In the genomic region with DNA sequence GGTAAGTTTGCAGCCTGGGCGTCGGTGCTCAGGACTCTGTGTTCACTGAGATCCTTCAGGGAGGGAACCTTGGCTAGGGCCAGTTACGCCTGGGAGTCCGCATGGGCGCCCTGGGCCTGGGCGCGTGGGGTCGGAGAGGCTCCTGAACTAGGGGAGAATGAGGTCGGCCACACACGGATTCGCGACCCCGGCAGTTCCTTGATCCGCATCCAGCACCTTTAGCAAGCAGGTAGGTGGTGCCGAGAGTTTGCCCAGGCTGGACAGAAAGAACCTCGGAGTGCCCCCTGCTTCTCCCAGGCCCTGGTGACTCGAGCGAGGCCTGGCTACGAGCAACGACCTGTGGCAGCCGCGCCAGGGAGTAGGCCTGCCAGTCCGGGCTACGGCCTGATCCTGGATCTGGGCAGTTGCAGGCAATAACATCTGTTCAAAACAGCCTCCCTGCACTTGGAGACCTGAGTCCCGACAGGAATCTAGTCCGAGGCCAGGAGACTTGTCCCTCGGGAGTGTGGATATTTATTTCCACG, we compare ENCODE assay signal across 7 mouse cellular contexts. TPM values are rescaled to one million over a fixed set of nuclear protein-coding genes. Genes with fewer than 3 reads are reported as not detected.
DNase-seq lines count a peak whose midpoint lies in the region; ATAC-seq and TF ChIP-seq lines count a peak whose summit lies in the region.

No protein-coding gene starts in this region.

- peaks cover 3% of the 10 kb centered on the region; the same call in 1 of the 2 replicates for H3K4me1 ChIP-seq in neural tube, embryonic 11.5 days (ENCODE audit: control insufficient read depth, insufficient read depth, low read length)
- H3K4me1 ChIP-seq in embryonic fibroblast, embryonic 13.5 days (ENCODE audit: control insufficient read depth, insufficient read depth, low read length) = peaks cover 9% of the 10 kb centered on the region
- H3K4me1 ChIP-seq in intestine, embryonic 15.5 days (replicated peaks) = peaks cover 19% of the 10 kb centered on the region; the same call in 1 of the 2 replicates
- H3K4me1 ChIP-seq in midbrain, embryonic 11.5 days (ENCODE audit: control insufficient read depth, insufficient read depth, low read length) = peaks cover 10% of the 10 kb centered on the region

- ATAC-seq in neural tube, embryonic 11.5 days (ENCODE audit: insufficient read depth, low FRiP score, low TSS enrichment) = 0 out of 2 replicates have a peak, but pooled peaks have one; percentile 11
- peak; percentile 57 for ATAC-seq in intestine, embryonic 15.5 days
- ATAC-seq in midbrain, embryonic 11.5 days (ENCODE audit: low FRiP score) = peak; percentile 28

- no peak for TF ChIP-seq CTCF in embryonic fibroblast, embryonic 13.5 days (IDR thresholded peaks at IDR 0.05; ENCODE audit: borderline replicate concordance, insufficient read depth, low read length)

- no peaks in the 10 kb centered on the region for H3K9me3 ChIP-seq in neural tube, embryonic 11.5 days (ENCODE audit: control insufficient read depth, low read length)
- H3K9me3 ChIP-seq in intestine, embryonic 15.5 days = no peaks in the 10 kb centered on the region
- H3K9me3 ChIP-seq in midbrain, embryonic 11.5 days (ENCODE audit: control insufficient read depth, low read length) = no peaks in the 10 kb centered on the region

- H3K9ac ChIP-seq in neural tube, embryonic 11.5 days (ENCODE audit: low read length) = peak overlapping the region; percentile 65
- peak overlapping the region; percentile 81 for H3K9ac ChIP-seq in intestine, embryonic 15.5 days
- peak overlapping the region; percentile 60 for H3K9ac ChIP-seq in midbrain, embryonic 11.5 days (ENCODE audit: low read length)

- peak overlapping the region; percentile 53 for H3K4me3 ChIP-seq in neural tube, embryonic 11.5 days (ENCODE audit: low read depth, low read length)
- H3K4me3 ChIP-seq in embryonic fibroblast, embryonic 13.5 days (ENCODE audit: insufficient read depth, low read length) = peak overlapping the region; percentile 75
- H3K4me3 ChIP-seq in intestine, embryonic 15.5 days (replicated peaks) = peak overlapping the region; percentile 68
- H3K4me3 ChIP-seq in midbrain, embryonic 11.5 days (ENCODE audit: low read depth, low read length) = peak overlapping the region; percentile 58

- peak overlapping the region; percentile 93 for H3K4me2 ChIP-seq in neural tube, embryonic 11.5 days (ENCODE audit: low read depth)
- peak overlapping the region; percentile 90 for H3K4me2 ChIP-seq in intestine, embryonic 15.5 days (replicated peaks)
- H3K4me2 ChIP-seq in midbrain, embryonic 11.5 days = peak overlapping the region; percentile 77

- no peaks in the 10 kb centered on the region for H3K36me3 ChIP-seq in neural tube, embryonic 11.5 days (ENCODE audit: control insufficient read depth, insufficient read depth, low read length)
- H3K36me3 ChIP-seq in intestine, embryonic 15.5 days = no peaks in the 10 kb centered on the region
- H3K36me3 ChIP-seq in midbrain, embryonic 11.5 days (ENCODE audit: control insufficient read depth, insufficient read depth, low read length) = no peaks in the 10 kb centered on the region

- DNase-seq in neural tube, embryonic 11.5 days (ENCODE audit: low spot score) = no peak
- no peak for DNase-seq in neural tube, embryonic 10.5 days (ENCODE audit: extremely low spot score, low spot score)
- DNase-seq in midbrain, embryonic 11.5 days (ENCODE audit: low spot score, missing footprints) = no peak
- DNase-seq in cerebellum, postnatal 14 days = no peak
- DNase-seq in layer of hippocampus, adult 9-10 months (ENCODE audit: low spot score) = no peak

- no peaks in the 10 kb centered on the region for H3K27me3 ChIP-seq in neural tube, embryonic 11.5 days (ENCODE audit: control insufficient read depth, insufficient read depth, low read length)
- no peaks in the 10 kb centered on the region for H3K27me3 ChIP-seq in intestine, embryonic 15.5 days (replicated peaks)
- H3K27me3 ChIP-seq in midbrain, embryonic 11.5 days (ENCODE audit: control insufficient read depth, insufficient read depth, low read length) = no peaks in the 10 kb centered on the region

- H3K27ac ChIP-seq in neural tube, embryonic 11.5 days (ENCODE audit: low read depth, low read length) = no peak overlapping the region
- H3K27ac ChIP-seq in embryonic fibroblast, embryonic 13.5 days (ENCODE audit: insufficient read depth, low read length) = no peak overlapping the region
- H3K27ac ChIP-seq in intestine, embryonic 15.5 days = peak overlapping the region; percentile 71
- no peak overlapping the region for H3K27ac ChIP-seq in midbrain, embryonic 11.5 days (ENCODE audit: low read depth, low read length)

- no peak for TF ChIP-seq POLR2A in embryonic fibroblast, embryonic 13.5 days (IDR thresholded peaks at IDR 0.05; ENCODE audit: low read depth, low read length)

- WGBS in neural tube, embryonic 11.5 days = 19% methylated on average over 28 of the region's 28 CpGs
- WGBS in intestine, embryonic 15.5 days = 10% methylated on average over 28 of the region's 28 CpGs
- WGBS in midbrain, embryonic 11.5 days = 14% methylated on average over 28 of the region's 28 CpGs

RNA-seq across cellular contexts. Expression of a gene that starts 0.3 kb away (rescaled TPM):
- polyA plus RNA-seq in neural tube, embryonic 11.5 days (2014; fragmentation: Nextera tagmentation; extraction: Ambion mirVana) = 14.3 and 15.2 TPM in 2 replicates
- 23.1 and 24.8 TPM in 2 replicates for polyA plus RNA-seq in embryonic fibroblast, embryonic 13.5 days (2011; ENCODE audit: insufficient read length, low read depth, missing spikeins)
- 22.1 and 25.7 TPM in 2 replicates for polyA plus RNA-seq in intestine, embryonic 15.5 days (2015; fragmentation: Nextera tagmentation; extraction: Ambion mirVana)
- polyA plus RNA-seq in midbrain, embryonic 11.5 days (2014; fragmentation: Nextera tagmentation; extraction: Ambion mirVana) = 11.0 and 13.3 TPM in 2 replicates

RNA-seq across cellular contexts. Expression of a gene that starts 27.3 kb away (rescaled TPM):
- polyA plus RNA-seq in neural tube, embryonic 11.5 days (2014; fragmentation: Nextera tagmentation; extraction: Ambion mirVana) = 27.6 and 29.0 TPM in 2 replicates
- polyA plus RNA-seq in embryonic fibroblast, embryonic 13.5 days (2011; ENCODE audit: insufficient read length, low read depth, missing spikeins) = 13.0 and 13.8 TPM in 2 replicates
- 22.0 and 26.1 TPM in 2 replicates for polyA plus RNA-seq in intestine, embryonic 15.5 days (2015; fragmentation: Nextera tagmentation; extraction: Ambion mirVana)
- 26.6 and 29.4 TPM in 2 replicates for polyA plus RNA-seq in midbrain, embryonic 11.5 days (2014; fragmentation: Nextera tagmentation; extraction: Ambion mirVana)

RNA-seq across cellular contexts. Expression of a gene that starts 28.1 kb away (rescaled TPM):
- 58.2 and 58.5 TPM in 2 replicates for polyA plus RNA-seq in neural tube, embryonic 11.5 days (2014; fragmentation: Nextera tagmentation; extraction: Ambion mirVana)
- 65.3 and 65.4 TPM in 2 replicates for polyA plus RNA-seq in embryonic fibroblast, embryonic 13.5 days (2011; ENCODE audit: insufficient read length, low read depth, missing spikeins)
- 28.0 and 35.4 TPM in 2 replicates for polyA plus RNA-seq in intestine, embryonic 15.5 days (2015; fragmentation: Nextera tagmentation; extraction: Ambion mirVana)
- 61.1 and 70.3 TPM in 2 replicates for polyA plus RNA-seq in midbrain, embryonic 11.5 days (2014; fragmentation: Nextera tagmentation; extraction: Ambion mirVana)

RNA-seq across cellular contexts. Expression of a gene that starts 47.1 kb away (rescaled TPM):
- 5.8 and 6.0 TPM in 2 replicates for polyA plus RNA-seq in neural tube, embryonic 11.5 days (2014; fragmentation: Nextera tagmentation; extraction: Ambion mirVana)
- polyA plus RNA-seq in embryonic fibroblast, embryonic 13.5 days (2011; ENCODE audit: insufficient read length, low read depth, missing spikeins) = 4.4 and 10.8 TPM in 2 replicates
- polyA plus RNA-seq in intestine, embryonic 15.5 days (2015; fragmentation: Nextera tagmentation; extraction: Ambion mirVana) = 3.9 and 4.3 TPM in 2 replicates
- polyA plus RNA-seq in midbrain, embryonic 11.5 days (2014; fragmentation: Nextera tagmentation; extraction: Ambion mirVana) = 6.3 and 7.1 TPM in 2 replicates

RNA-seq across cellular contexts. Expression of a gene that starts 47.4 kb away (rescaled TPM):
- polyA plus RNA-seq in neural tube, embryonic 11.5 days (2014; fragmentation: Nextera tagmentation; extraction: Ambion mirVana) = 108 and 115 TPM in 2 replicates
- 19.4 and 33.1 TPM in 2 replicates for polyA plus RNA-seq in embryonic fibroblast, embryonic 13.5 days (2011; ENCODE audit: insufficient read length, low read depth, missing spikeins)
- 44.6 and 49.8 TPM in 2 replicates for polyA plus RNA-seq in intestine, embryonic 15.5 days (2015; fragmentation: Nextera tagmentation; extraction: Ambion mirVana)
- polyA plus RNA-seq in midbrain, embryonic 11.5 days (2014; fragmentation: Nextera tagmentation; extraction: Ambion mirVana) = 122 and 130 TPM in 2 replicates
